Mouse (Mus musculus) ovary, postnatal 14 days (tissue): Measurements from ENCODE around the gene Lin7a.

Experiments used
- DNase-seq: peaks from one replicate; pipeline ENCODE4 v3.0.0; 2022; ENCODE audit warnings: low spot score

Gene Lin7a

GRCm38 (mm10) chr10:107271321-107272130 is at the start of gene Lin7a:
Lin7a (plus strand) TSS chr10:107271686.
- no peak for DNase-seq

- no peak for DNase-seq
Observed at GRCm38 (mm10) chr10:107221726-107222125, 49.8 kb upstream of the Lin7a start.

- no peak for DNase-seq
Observed at GRCm38 (mm10) chr10:107222406-107223185, 48.9 kb upstream of the Lin7a start.

GRCm38 (mm10) chr10:107223186-107223440 is 48.4 kb upstream of the Lin7a start:
- no peak for DNase-seq

- DNase-seq: no peak
Observed at GRCm38 (mm10) chr10:107223821-107224220, 47.7 kb upstream of the Lin7a start.

GRCm38 (mm10) chr10:107224596-107225330 is 46.7 kb upstream of the Lin7a start:
- no peak for DNase-seq

- DNase-seq: no peak
Observed at GRCm38 (mm10) chr10:107225331-107225835, 46.1 kb upstream of the Lin7a start.

GRCm38 (mm10) chr10:107225871-107226270 is 45.6 kb upstream of the Lin7a start:
- no peak for DNase-seq

GRCm38 (mm10) chr10:107227901-107228300 is 43.6 kb upstream of the Lin7a start:
- no peak for DNase-seq

GRCm38 (mm10) chr10:107228776-107229175 is 42.7 kb upstream of the Lin7a start:
- no peak for DNase-seq

- DNase-seq: no peak
Observed at GRCm38 (mm10) chr10:107229416-107229815, 42.1 kb upstream of the Lin7a start.

- DNase-seq: no peak
Observed at GRCm38 (mm10) chr10:107230081-107230850, 41.2 kb upstream of the Lin7a start.

GRCm38 (mm10) chr10:107230851-107231130 is 40.7 kb upstream of the Lin7a start:
- no peak for DNase-seq

- no peak for DNase-seq
Observed at GRCm38 (mm10) chr10:107231421-107232010, 40.0 kb upstream of the Lin7a start.

- no peak for DNase-seq
Observed at GRCm38 (mm10) chr10:107232491-107233110, 38.9 kb upstream of the Lin7a start.

- DNase-seq: no peak
Observed at GRCm38 (mm10) chr10:107233221-107233620, 38.3 kb upstream of the Lin7a start.

GRCm38 (mm10) chr10:107233825-107234224 is 37.7 kb upstream of the Lin7a start:
- DNase-seq: no peak

- no peak for DNase-seq
Observed at GRCm38 (mm10) chr10:107234421-107235400, 36.8 kb upstream of the Lin7a start.

- DNase-seq: no peak
Observed at GRCm38 (mm10) chr10:107235496-107235895, 36.0 kb upstream of the Lin7a start.

GRCm38 (mm10) chr10:107236211-107236610 is 35.3 kb upstream of the Lin7a start:
- no peak for DNase-seq
